Mouse (Mus musculus): ENCODE measurements around the gene Lrrk1. TPM values are rescaled to one million over a fixed set of nuclear protein-coding genes. Genes with fewer than 3 reads are reported as not detected.
A peak's percentile ranks its signal among the peaks of the same experiment; 100 is the strongest.

Lrrk1 gene
- polyA plus RNA-seq, 1 experiment from 2014 or later = 3.4 TPM

DNA sequence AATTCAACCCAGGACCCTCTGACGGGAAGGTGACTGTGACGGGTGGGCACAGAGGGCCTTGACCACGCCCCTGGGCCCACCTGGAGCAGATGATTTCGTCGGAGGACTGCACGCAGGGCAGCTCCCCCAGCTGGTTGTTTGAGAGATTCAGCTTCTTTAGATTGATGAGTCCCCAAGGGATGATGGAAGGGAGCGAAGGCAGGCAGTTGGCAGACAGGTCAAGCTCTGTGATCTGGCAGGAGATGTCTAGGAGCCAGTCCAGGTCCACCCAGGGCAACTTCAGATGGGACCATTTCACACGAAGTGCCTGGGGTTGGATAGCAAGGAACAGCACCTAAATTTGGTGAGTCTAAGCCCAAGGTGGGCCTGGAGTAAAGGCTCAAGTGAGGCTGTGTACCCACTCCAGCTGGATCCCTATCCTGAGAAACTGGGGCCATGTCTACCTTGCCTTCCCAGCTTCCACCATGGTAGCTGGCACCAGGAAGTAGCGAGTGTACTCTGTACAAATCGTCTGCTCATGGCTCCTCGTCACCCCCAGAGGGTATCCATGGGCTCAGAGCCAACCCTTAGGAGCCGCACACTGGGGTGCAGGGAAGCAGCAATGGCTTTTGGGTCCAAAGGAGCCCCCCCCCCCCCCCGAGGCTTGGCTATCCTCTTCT is 79.4 kb downstream of the Lrrk1 start:
- no peak overlapping the region for H3K27ac ChIP-seq (replicated peaks)
- H3K4me3 ChIP-seq = no peak overlapping the region
- H3K9ac ChIP-seq = no peak overlapping the region
- H3K36me3 ChIP-seq = no peaks in the 10 kb centered on the region
- ATAC-seq (ENCODE audit: low FRiP score, low read depth) = no peak
- no peak overlapping the region for H3K4me2 ChIP-seq
- 64% methylated on average over 13 of the region's 13 CpGs for WGBS
- 0 out of 2 replicates have a peak, but pooled peaks cover 4% of the 10 kb centered on the region for H3K4me1 ChIP-seq (replicated peaks)
- no peaks in the 10 kb centered on the region for H3K9me3 ChIP-seq
- H3K27me3 ChIP-seq = no peaks in the 10 kb centered on the region

DNA sequence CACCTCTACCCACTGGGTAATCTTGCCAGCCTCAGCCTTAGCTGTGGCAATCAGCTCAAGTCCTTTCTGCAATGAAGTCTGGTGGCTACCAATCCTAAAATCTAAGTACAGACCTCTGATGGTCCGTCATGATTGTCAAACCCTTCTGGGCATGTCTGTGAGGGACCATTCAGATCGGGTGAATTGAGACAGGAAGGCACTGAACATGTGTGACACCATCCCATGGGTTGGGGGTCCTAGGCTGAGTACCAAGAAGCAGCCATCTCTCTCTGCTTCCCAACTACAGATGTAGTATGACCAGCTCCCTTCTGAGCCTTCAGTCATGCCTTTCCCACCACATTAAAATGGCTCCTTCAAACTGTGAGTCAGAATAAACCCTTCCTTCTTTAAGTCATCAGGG is 80.4 kb downstream of the Lrrk1 start:
- no peak overlapping the region for H3K4me3 ChIP-seq
- 94% methylated on average over 2 of the region's 2 CpGs for WGBS

DNA sequence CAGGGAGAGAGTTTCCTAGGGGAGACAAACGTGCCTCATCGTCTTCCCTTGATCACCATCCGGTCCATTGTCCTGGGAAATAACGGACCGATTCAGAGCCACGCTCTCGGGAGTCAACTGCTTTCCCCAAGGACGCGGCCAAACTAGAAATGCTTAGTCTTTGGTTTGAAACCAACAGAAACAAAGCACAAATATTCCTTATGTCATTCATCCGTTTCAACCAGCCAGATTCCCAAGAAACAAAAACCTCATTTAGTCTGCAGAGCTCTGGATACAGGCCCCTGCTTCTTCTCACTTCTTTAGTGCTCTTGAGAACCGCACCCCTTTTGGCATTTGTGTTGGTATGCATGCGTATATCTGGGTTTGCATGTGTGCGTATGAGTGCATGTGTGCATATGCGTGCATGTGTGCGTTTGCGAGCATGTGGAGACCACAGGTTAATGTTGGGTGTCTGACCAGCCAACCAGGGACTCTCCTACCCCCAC is 82.4 kb downstream of the Lrrk1 start:
- Histone ChIP-seq H3K9ac (no peak overlapping the region), H3K4me3 (no peak overlapping the region), H3K27me3 (no peaks in the 10 kb centered on the region), H3K36me3 (no peaks in the 10 kb centered on the region), H3K4me2 (no peak overlapping the region), H3K4me1 (replicated peaks) (0 out of 2 replicates have a peak, but pooled peaks cover 4% of the 10 kb centered on the region), H3K27ac (replicated peaks) (peak overlapping the region; percentile 50), H3K9me3 (no peaks in the 10 kb centered on the region)
- WGBS = 78% methylated on average over 16 of the region's 16 CpGs
- no peak for ATAC-seq (ENCODE audit: low FRiP score, low read depth)

More for the DNA sequence above, 80.4 kb downstream of the Lrrk1 start:
- ATAC-seq (ENCODE audit: low FRiP score, low read depth) = no peak
- Histone ChIP-seq H3K36me3 (no peaks in the 10 kb centered on the region), H3K27ac (replicated peaks) (no peak overlapping the region), H3K4me1 (replicated peaks) (0 out of 2 replicates have a peak, but pooled peaks cover 4% of the 10 kb centered on the region), H3K4me2 (no peak overlapping the region), H3K27me3 (no peaks in the 10 kb centered on the region), H3K9me3 (no peaks in the 10 kb centered on the region), H3K9ac (no peak overlapping the region)

DNA sequence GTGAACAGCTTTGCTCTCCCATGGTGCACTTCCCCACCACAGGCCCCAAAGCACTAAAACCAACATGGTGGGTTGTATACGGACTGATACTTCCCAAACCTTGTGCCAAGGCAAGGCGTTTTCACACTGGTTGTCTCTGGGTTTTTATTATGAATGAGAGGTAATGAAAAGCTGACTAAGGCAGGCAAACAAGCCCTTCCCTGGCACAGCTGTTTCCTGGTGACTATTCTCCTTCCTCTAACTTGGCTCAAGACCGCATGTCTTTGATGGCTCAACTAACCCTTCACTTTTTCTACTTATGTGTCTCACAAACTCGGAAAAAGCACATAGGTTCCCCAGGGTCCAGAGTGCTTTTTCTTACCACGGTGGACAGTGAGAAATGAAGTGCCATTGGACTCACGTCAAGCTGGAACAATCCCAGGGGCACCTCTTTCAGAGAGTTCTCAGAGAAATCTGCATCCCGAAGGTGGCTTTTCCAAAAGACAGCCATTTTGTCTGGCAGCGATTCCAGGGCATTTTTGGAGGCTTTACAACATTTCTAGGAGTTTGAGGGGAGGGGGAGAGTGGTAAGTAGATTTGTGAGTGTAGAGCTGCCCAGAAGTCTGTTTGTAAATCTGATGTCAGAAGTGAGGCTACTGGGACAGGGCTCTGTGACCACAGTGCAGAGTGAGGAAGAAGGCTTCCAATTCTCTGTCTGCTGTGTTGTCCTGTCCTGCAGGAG is 83.0 kb downstream of the Lrrk1 start:
- Histone ChIP-seq H3K9me3 (no peaks in the 10 kb centered on the region), H3K4me2 (no peak overlapping the region), H3K4me1 (replicated peaks) (0 out of 2 replicates have a peak, but pooled peaks cover 4% of the 10 kb centered on the region), H3K9ac (no peak overlapping the region), H3K27ac (replicated peaks) (peak overlapping the region; percentile 50), H3K4me3 (no peak overlapping the region), H3K36me3 (no peaks in the 10 kb centered on the region), H3K27me3 (no peaks in the 10 kb centered on the region)
- 70% methylated on average over 8 of the region's 8 CpGs for WGBS
- ATAC-seq (ENCODE audit: low FRiP score, low read depth) = peak; percentile 63; the same call in 1 of the 2 replicates

DNA sequence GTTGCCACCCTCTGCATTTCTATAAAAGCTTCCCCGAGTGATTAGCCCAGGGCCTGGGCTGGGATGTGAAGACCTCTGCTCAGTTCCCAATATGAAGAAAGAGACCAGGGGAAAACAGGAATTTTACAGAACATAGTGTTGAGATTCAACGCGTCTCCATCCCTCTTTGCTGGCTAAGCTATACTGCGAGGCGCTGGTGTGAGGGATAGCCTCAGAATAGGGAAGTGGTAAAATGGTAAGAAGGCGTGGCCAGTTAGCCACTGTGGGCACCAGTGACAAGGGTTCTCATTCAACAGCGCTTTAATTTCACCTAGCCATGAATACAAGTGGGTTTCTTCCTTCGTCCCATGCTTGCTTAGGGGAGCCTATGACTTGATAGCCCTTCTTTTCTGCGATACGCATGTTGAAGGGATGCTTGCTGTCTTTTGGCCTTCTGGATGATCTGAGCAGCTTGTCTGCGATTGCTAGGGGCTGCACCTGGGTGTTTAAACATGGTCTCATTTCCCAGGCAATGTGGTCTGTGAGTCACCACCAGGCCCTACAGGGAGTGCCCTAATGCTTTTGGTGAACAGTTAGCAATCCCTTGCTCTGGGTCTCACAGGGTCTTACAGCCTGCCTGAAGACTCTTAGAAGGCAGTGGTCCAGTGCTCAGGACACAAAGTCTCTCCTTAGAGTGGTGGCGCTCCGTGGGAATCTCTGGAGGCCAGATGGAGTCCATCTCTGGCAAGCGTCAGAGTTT is 84.1 kb downstream of the Lrrk1 start:
- H3K36me3 ChIP-seq = no peaks in the 10 kb centered on the region
- H3K27me3 ChIP-seq = no peaks in the 10 kb centered on the region
- no peaks in the 10 kb centered on the region for H3K9me3 ChIP-seq
- H3K4me3 ChIP-seq = no peak overlapping the region
- no peak for ATAC-seq (ENCODE audit: low FRiP score, low read depth)
- 0 out of 2 replicates have a peak, but pooled peaks cover 2% of the 10 kb centered on the region for H3K4me1 ChIP-seq (replicated peaks)
- 93% methylated on average over 14 of the region's 14 CpGs for WGBS
- no peak overlapping the region for H3K4me2 ChIP-seq
- no peak overlapping the region for H3K9ac ChIP-seq
- H3K27ac ChIP-seq (replicated peaks) = peak overlapping the region; percentile 50; the same call in 1 of the 2 replicates

DNA sequence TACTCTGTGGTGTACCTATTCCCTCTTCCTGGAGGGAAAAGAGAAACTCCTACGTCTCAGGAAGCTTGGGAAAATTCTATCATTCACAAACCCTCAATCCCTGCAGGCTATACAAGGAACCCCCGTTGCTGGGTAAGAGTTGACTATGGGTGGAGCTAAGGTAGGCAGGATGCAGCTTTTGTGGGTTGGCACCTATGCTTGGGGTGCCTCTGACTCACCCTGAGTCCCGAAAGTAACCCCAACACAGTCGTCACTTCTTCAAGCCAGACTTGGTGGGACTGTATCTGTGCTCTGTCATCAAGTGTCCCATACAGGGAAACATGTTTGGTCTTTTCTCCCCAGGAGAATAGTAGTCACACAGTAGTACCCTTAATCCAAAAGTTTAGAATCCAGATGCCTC is 86.7 kb downstream of the Lrrk1 start:
- no peak for ATAC-seq (ENCODE audit: low FRiP score, low read depth)
- WGBS = 85% methylated on average over 4 of the region's 4 CpGs
- H3K4me3 ChIP-seq = no peak overlapping the region

DNA sequence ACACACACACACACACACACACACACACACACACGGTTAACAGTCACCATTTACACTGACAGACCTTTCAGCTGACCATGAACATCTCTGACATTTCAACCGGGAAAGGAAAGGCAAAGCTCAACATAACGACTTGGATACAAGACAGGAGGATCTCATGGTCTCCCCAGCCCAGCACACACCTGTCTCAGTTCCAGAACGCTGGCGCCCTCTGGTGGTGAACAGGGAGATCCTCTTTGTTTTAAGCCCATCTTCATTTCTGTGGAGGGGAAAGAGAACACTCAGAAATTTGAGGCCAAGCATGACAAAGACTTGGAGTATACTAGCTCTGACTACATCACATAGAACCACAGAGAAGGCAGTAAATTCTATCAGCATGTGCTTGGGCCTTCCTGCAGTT is 87.5 kb downstream of the Lrrk1 start:
- Histone ChIP-seq H3K27me3 (no peaks in the 10 kb centered on the region), H3K4me3 (no peak overlapping the region), H3K36me3 (no peaks in the 10 kb centered on the region), H3K9me3 (no peaks in the 10 kb centered on the region), H3K27ac (replicated peaks) (no peak overlapping the region), H3K9ac (no peak overlapping the region), H3K4me2 (no peak overlapping the region), H3K4me1 (replicated peaks) (peaks cover 10% of the 10 kb centered on the region)
- ATAC-seq (ENCODE audit: low FRiP score, low read depth) = peak; percentile 78; the same call in 1 of the 2 replicates
- 9% methylated on average over 5 of the region's 5 CpGs for WGBS

More for the DNA sequence above, 86.7 kb downstream of the Lrrk1 start:
- Histone ChIP-seq H3K36me3 (no peaks in the 10 kb centered on the region), H3K27me3 (no peaks in the 10 kb centered on the region), H3K27ac (replicated peaks) (no peak overlapping the region), H3K4me1 (replicated peaks) (peaks cover 10% of the 10 kb centered on the region), H3K9ac (no peak overlapping the region), H3K9me3 (no peaks in the 10 kb centered on the region), H3K4me2 (no peak overlapping the region)

DNA sequence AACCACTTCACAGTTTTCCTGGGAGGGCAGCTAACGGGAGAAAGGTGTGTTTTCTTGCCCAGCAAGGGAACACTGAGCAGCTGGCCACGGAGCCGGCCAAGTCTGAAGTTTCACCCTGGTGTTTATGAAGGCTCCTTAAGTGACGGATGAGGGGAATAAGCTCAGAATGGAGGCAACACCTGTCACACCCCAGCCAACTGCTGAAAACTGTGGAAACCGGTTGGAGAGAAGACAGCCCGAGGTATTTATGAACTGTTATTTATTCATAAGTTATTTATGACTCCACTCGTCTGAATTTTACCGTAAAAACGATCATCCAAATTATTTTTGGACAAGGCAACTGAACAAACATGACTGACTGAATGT is 90.5 kb downstream of the Lrrk1 start:
- Histone ChIP-seq H3K9me3 (no peaks in the 10 kb centered on the region), H3K9ac (no peak overlapping the region), H3K4me2 (no peak overlapping the region), H3K27me3 (no peaks in the 10 kb centered on the region), H3K36me3 (no peaks in the 10 kb centered on the region), H3K27ac (replicated peaks) (no peak overlapping the region), H3K4me3 (no peak overlapping the region), H3K4me1 (replicated peaks) (peaks cover 10% of the 10 kb centered on the region)
- no peak for ATAC-seq (ENCODE audit: low FRiP score, low read depth)
- WGBS = 74% methylated on average over 9 of the region's 9 CpGs

DNA sequence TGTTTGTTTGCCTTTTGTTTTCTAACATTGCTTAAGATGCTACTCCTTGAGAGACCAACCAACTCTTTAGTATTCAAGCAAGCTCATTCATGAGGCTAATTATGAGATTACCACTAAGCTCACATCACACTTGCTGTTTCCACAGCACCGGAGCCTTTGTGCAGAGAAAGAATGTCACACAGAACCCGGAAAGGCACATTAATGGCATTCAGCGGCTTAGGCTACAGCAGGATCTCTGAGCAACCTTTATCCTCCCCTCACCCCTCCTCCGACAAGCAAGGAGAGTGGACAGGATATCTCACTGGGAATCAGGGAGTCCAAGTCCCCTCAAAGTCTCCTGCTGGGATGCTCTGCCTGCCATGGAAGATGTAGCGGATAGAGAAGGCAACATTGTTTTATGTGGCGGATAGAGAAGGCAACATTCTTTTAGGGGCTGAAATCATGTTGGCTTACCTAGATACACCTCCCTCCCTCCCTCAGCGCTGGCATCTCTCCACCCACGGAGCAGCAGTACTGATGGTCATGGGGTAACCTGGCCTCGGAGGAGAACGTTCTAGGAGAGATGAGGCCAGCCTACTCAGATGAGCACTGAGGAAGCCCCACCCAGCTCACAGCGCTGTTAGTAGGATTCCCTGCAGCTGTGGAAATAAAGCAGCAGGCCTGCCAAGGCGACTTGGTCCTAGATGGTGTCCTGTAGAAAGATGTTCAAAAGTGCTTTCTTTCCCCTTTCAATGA is 91.1 kb downstream of the Lrrk1 start:
- no peak overlapping the region for H3K27ac ChIP-seq (replicated peaks)
- WGBS = 49% methylated on average over 12 of the region's 12 CpGs
- H3K9me3 ChIP-seq = no peaks in the 10 kb centered on the region
- H3K4me1 ChIP-seq (replicated peaks) = peaks cover 10% of the 10 kb centered on the region
- no peaks in the 10 kb centered on the region for H3K36me3 ChIP-seq
- no peak overlapping the region for H3K4me3 ChIP-seq
- ATAC-seq (ENCODE audit: low FRiP score, low read depth) = no peak
- no peaks in the 10 kb centered on the region for H3K27me3 ChIP-seq
- H3K9ac ChIP-seq = no peak overlapping the region
- no peak overlapping the region for H3K4me2 ChIP-seq

DNA sequence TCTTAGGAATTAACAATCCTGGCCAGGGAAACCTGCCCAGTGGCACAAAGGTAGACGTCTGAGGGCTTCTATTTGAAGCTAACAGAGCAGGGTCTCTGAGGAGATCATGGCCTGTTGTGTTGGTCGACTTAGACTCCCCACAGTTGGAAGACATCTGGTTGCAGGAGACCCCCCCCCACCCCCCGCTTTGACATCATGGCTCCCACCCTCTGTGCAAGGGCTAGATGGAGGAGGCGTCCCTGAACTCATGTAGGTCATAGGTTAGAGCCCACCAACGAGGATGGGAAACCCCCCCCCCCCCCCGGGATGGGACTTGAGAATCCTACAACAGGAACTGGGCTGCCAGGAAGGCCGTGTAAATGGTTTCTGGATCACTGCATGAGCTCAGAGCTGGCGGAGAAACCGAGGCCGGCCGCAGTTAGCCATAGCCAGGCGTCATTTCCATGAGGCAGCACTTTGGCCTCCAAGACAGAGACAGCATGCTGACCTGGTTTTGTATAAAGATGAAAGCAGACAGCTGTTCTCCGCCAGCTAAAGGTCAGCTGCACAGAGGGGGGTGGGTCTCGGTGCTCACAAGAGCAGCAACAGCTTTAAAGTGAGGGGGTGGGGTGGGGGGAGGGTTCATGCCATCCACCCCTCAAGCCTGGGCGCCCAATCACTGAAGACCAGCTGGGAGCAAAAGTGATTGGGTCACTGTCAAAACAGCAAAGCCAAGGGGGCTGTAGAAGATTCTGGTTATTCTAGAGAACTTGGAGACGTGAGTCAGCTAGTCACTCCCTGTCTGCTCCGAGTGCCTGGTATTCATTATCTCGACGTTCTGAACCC is 95.4 kb downstream of the Lrrk1 start:
- ATAC-seq (ENCODE audit: low FRiP score, low read depth) = no peak
- Histone ChIP-seq H3K4me1 (replicated peaks) (peaks cover 10% of the 10 kb centered on the region; the same call in 1 of the 2 replicates), H3K9me3 (no peaks in the 10 kb centered on the region), H3K27ac (replicated peaks) (no peak overlapping the region), H3K4me2 (no peak overlapping the region), H3K4me3 (no peak overlapping the region), H3K36me3 (no peaks in the 10 kb centered on the region), H3K9ac (no peak overlapping the region), H3K27me3 (no peaks in the 10 kb centered on the region; the same call in 1 of the 2 replicates)
- 41% methylated on average over 19 of the region's 19 CpGs for WGBS

DNA sequence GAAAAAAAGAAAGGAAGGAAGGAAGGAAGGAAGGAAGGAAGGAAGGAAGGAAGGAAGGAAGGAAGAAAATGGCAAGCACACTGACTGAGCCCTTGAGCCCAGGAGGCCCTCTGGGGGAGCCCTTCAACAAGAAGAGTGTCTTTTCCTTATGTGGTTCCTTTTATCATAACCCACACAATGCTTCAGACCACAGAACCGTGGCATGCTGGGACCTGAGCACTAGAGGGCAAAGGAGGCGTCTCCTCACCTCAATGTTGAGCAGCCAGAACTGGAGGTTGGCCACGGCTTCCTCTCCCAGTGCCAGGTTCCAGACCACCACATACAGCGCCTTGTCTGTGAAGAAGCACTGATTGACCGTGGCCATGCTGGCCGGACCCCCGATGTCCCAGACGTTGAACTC is 96.1 kb downstream of the Lrrk1 start:
- Histone ChIP-seq H3K4me3 (no peak overlapping the region), H3K36me3 (no peaks in the 10 kb centered on the region), H3K9ac (no peak overlapping the region), H3K27me3 (no peaks in the 10 kb centered on the region; the same call in 1 of the 2 replicates), H3K9me3 (no peaks in the 10 kb centered on the region), H3K27ac (replicated peaks) (no peak overlapping the region), H3K4me1 (replicated peaks) (peaks cover 3% of the 10 kb centered on the region; the same call in 1 of the 2 replicates), H3K4me2 (no peak overlapping the region)
- 89% methylated on average over 8 of the region's 8 CpGs for WGBS
- no peak for ATAC-seq (ENCODE audit: low FRiP score, low read depth)
